Mouse (Mus musculus): ENCODE measurements around the gene Eef1e1.

- no peak for TF ChIP-seq CTCF (IDR thresholded peaks at IDR 0.05; ENCODE audit: low read depth)
- TF ChIP-seq EP300 (optimal IDR thresholded peaks at IDR 0.05) = no peak
Observed at GRCm38 (mm10) chr13:38640961-38641360, 17.9 kb downstream of the Eef1e1 start.

Data from stomach, postnatal 0 days (tissue).